Mouse (Mus musculus): ENCODE measurements around the gene Akain1.

DNA sequence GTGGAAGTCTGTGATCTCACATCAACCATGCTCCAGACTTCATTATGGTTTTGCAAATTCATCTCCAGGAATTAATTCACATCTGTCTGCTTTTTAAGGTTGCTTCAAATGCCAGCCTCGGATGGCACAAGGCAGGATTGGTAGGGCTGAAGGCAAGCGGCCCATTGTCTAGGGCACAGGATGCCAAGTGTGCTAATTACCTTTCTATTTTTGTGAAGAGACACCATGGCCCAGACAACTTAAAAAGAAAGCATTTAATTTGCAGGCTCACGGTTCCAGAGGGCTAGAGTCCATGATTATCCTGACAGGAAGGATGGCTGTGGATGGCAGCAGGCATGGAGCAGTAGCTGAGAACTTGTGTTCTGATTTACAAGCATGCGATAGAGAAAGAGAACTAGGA is 35.0 kb downstream of the Akain1 start:
- TF ChIP-seq POLR2A (IDR thresholded peaks at IDR 0.05; ENCODE audit: borderline replicate concordance, low read depth, low read length) (no peak), CTCF (IDR thresholded peaks at IDR 0.05; ENCODE audit: low read depth, low read length) (no peak)
